Mouse (Mus musculus) heart, adult 2 months (tissue): ENCODE data around the gene Akr1b10.

ENCODE experiments used
- CTCF ChIP-seq: fragments of 200-600 bp; IDR thresholded peaks from 2 replicates; pipeline ENCODE4 v1.8.1; 2022; ENCODE audit warnings: antibody characterized with exemption, mild to moderate bottlenecking, moderate library complexity
- EP300 ChIP-seq: fragments of 200-500 bp; IDR thresholded peaks from 2 replicates; pipeline ENCODE4 v1.6.1; 2011; ENCODE audit warnings: low read depth, low read length, control low read depth; ENCODE audit not compliant: insufficient read depth
- POLR2A ChIP-seq: fragments of 200-500 bp; IDR thresholded peaks from 2 replicates; pipeline ENCODE4 v1.6.1; 2011; ENCODE audit warnings: mild to moderate bottlenecking, low read depth, low read length, control low read depth; ENCODE audit not compliant: insufficient read depth

DNA sequence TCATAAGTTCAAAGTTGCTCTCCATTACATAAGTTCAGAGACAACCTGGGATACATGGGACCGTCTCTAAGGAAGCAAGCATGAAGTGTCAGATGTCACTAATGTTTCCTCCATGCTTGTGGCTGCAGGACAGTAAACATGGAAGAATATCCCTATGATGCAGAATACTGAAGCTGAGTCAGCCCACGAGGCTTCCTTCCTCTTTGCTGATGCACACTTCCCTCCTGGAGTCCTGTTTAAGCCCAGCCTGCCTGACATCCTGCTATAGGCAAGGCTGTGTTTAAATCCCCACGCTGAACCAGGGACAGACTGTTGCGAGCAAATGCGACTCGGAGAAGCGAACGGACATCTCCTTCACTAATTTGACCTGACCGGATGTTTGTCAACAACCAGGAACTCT, 16.0 kb upstream of the Akr1b10 start:
- TF ChIP-seq POLR2A, result no peak
- no peak for TF ChIP-seq EP300
- TF ChIP-seq CTCF, result no peak
